Mouse (Mus musculus): ENCODE results near the gene Caml. TPM values are rescaled to one million over a fixed set of nuclear protein-coding genes. Genes with fewer than 3 reads are reported as not detected.
A peak's percentile ranks its signal among the peaks of the same experiment; 100 is the strongest.
"Not testable (repeated sequence)": the region's sequence is repeated elsewhere in the genome, so short reads cannot be mapped to it uniquely, and the experiment has no call there.

Caml gene
- polyA plus RNA-seq, 1 experiment from 2014 or later, result 111 TPM

DNA sequence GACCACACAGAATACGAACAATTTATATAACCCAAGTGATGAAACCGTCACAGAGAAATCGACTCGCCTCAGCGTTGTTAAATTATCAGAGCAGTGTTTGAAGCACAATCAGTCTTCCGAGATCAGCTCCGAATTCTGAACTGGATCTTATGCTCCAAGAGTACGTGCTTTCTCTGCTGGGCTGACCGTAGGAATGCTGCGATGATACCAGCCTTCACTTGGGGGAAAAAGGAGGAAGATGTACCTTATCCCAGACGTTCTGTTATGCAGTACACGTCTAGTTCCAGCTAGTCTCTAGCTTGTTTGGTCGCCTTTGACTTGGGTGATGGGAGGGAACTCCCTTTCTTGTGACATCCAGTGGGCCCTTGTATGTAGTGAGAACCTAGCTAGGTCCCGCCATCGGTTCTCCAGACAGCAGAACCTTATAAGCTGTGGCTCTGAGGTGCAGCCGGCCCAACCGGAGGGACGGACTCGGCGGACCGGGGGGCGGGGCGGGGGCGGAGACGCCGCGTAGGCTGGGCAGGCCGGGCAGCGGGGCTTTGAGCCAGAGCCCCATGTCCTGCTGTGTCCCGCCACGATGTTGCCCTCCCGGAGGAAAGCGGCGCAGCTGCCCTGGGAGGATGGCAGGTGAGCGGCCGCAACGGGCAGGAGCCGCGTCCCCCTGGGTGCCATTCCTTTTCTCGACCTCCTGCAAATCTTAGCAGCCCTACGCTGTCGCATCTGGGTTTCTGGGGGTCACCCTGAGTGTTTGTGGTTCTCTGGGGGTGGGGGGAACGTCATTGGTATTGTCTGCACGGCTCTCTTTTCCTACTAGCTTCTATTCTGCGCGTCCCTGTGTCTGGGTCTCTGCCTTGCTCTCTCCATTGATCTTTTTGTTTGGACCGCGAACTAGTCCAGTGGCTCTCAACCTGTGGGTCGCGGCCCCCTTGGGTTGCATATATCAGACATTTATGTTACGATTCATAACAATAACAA, 23.0 kb upstream of the Caml start, which contains the start of gene B4galt7:
TSS of gene B4galt7 (plus strand) at position 331 of the 975 bp plus-strand sequence.
- H3K4me1 ChIP-seq (replicated peaks), result peaks cover 28% of the 10 kb centered on the region
- peak within 1 kb of the TSS; percentile 89 for H3K9ac ChIP-seq
- peaks cover 55% of the 10 kb centered on the region for H3K36me3 ChIP-seq
- peak within 1 kb of the TSS; percentile 90 for H3K4me3 ChIP-seq
- no peaks in the 10 kb centered on the region for H3K9me3 ChIP-seq
- WGBS, result 8% methylated on average over 51 of the region's 51 CpGs
- peak within 1 kb of the TSS; percentile 89 for H3K27ac ChIP-seq (replicated peaks)
- H3K27me3 ChIP-seq, result no peaks in the 10 kb centered on the region
- peak; percentile 90 for ATAC-seq (ENCODE audit: low read depth)
- peak within 1 kb of the TSS; percentile 73 for H3K4me2 ChIP-seq

DNA sequence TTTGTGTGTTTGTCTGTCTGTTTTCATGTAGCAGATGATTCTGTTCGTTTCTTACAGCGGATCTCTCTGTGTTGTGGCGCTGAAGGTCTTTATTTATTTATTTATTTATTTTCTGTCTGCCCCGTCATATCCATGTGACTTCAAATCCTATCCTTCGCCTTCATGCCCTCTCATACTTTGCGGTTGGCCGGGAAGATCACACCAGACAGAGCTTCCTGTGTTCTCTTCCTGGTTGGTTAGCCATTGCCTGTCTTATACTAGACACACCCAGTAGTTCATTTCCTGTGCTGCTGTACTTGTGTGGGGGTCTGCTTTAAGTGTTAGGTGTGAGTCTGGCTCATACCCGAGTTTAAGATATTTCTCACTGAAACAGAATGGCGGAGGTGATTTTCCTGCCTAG, 22.1 kb upstream of the Caml start:
- peaks cover 51% of the 10 kb centered on the region for H3K36me3 ChIP-seq
- no peak for ATAC-seq (ENCODE audit: low read depth)
- H3K9ac ChIP-seq, result peak overlapping the region; percentile 89
- peak overlapping the region; percentile 89 for H3K27ac ChIP-seq (replicated peaks)
- peak overlapping the region; percentile 73 for H3K4me2 ChIP-seq
- peak overlapping the region; percentile 90 for H3K4me3 ChIP-seq
- H3K27me3 ChIP-seq, result no peaks in the 10 kb centered on the region
- H3K9me3 ChIP-seq, result no peaks in the 10 kb centered on the region
- H3K4me1 ChIP-seq (replicated peaks), result peaks cover 28% of the 10 kb centered on the region
- 20% methylated on average over 9 of the region's 9 CpGs for WGBS

DNA sequence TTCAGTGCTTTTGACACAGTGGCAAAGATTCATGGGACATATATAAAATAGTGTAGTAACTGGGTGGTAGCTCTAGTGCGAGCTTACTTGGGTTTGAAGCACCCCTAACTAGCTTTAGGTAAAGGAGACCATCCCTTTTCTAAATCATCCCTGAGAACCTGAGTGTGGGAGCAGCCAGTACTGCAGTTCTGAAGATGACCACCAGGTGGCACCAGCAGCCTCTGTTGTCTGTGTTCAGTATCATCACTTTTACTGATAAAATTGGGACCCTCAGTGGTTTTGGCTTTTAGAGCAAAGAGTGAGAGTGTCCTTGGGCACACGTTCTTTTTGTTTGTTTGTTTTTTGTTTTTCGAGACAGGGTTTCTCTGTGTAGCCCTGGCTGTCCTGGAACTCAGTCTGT, 21.2 kb upstream of the Caml start:
- ATAC-seq (ENCODE audit: low read depth), result no peak
- Histone ChIP-seq H3K9ac (no peak overlapping the region), H3K36me3 (peaks cover 49% of the 10 kb centered on the region), H3K9me3 (no peaks in the 10 kb centered on the region), H3K27me3 (no peaks in the 10 kb centered on the region), H3K4me3 (0 out of 2 replicates have a peak overlapping the region, but pooled peaks have one; percentile 90), H3K4me2 (peak overlapping the region; percentile 73), H3K4me1 (replicated peaks) (peaks cover 28% of the 10 kb centered on the region), H3K27ac (replicated peaks) (no peak overlapping the region)
- 16% methylated on average over 3 of the region's 3 CpGs for WGBS

DNA sequence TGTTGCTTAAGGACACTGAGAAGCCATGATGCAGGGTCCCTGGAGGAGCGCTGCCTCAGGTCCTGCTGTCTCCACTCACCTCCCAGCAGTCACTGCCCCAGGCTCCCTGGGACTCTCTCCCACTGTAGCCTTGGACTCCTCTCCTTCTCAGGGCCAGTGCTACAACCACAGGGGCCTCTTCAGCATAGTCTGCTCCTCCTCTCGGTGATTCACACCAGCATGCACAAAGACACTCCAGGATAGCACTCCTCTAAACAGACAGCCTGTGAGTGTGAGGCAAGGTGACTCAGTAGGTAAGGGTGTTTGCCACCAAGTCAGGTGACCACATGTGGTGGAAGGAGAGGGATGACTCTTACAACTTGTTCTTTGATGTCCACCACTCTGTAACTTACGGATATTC, 18.2 kb upstream of the Caml start:
- Histone ChIP-seq H3K36me3 (peaks cover 57% of the 10 kb centered on the region), H3K9me3 (no peaks in the 10 kb centered on the region), H3K4me2 (no peak overlapping the region), H3K27ac (replicated peaks) (no peak overlapping the region), H3K4me1 (replicated peaks) (peaks cover 23% of the 10 kb centered on the region), H3K9ac (no peak overlapping the region), H3K27me3 (no peaks in the 10 kb centered on the region), H3K4me3 (no peak overlapping the region)
- WGBS, result 95% methylated on average over 3 of the region's 3 CpGs
- ATAC-seq (ENCODE audit: low read depth), result no peak

GRCm38 (mm10) chr13:55606899-55607623, 15.7 kb upstream of the Caml start:
- Histone ChIP-seq H3K9ac (no peak overlapping the region), H3K4me2 (no peak overlapping the region), H3K27ac (replicated peaks) (no peak overlapping the region), H3K4me3 (no peak overlapping the region), H3K36me3 (peaks cover 77% of the 10 kb centered on the region), H3K9me3 (no peaks in the 10 kb centered on the region), H3K4me1 (replicated peaks) (peaks cover 5% of the 10 kb centered on the region), H3K27me3 (no peaks in the 10 kb centered on the region)
- WGBS, result 84% methylated on average over 10 of the region's 10 CpGs
- no peak for ATAC-seq (ENCODE audit: low read depth)

DNA sequence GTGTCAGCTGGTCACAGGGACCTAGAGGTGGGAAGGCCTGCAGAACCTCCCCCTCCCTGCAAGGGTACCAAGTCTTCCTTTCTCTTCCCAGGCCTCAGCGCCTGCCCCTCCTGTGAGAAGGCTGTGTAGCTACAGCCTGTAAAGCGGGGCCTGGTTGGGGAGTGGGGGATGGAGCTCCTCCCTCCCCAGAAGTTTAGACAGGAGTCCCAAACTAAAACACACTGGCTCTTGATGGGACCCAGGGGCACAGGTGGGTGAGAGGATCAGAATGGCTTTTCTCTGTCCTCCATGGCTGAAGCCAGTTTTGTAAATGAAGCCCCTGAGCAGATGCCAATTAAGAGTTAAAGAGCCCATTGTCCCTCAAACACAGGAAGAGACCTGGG, 15.2 kb upstream of the Caml start:
- H3K9me3 ChIP-seq, result no peaks in the 10 kb centered on the region
- no peaks in the 10 kb centered on the region for H3K4me1 ChIP-seq (replicated peaks)
- WGBS, result 70% methylated on average over 2 of the region's 2 CpGs
- H3K9ac ChIP-seq, result no peak overlapping the region
- H3K27ac ChIP-seq (replicated peaks), result no peak overlapping the region
- no peak overlapping the region for H3K4me2 ChIP-seq
- H3K4me3 ChIP-seq, result no peak overlapping the region
- peaks cover 77% of the 10 kb centered on the region for H3K36me3 ChIP-seq
- no peaks in the 10 kb centered on the region for H3K27me3 ChIP-seq
- ATAC-seq (ENCODE audit: low read depth), result no peak

GRCm38 (mm10) chr13:55611996-55612395, 10.8 kb upstream of the Caml start:
- Histone ChIP-seq H3K27ac (replicated peaks) (no peak overlapping the region), H3K9me3 (no peaks in the 10 kb centered on the region), H3K4me2 (no peak overlapping the region), H3K27me3 (no peaks in the 10 kb centered on the region), H3K4me3 (no peak overlapping the region), H3K4me1 (replicated peaks) (no peaks in the 10 kb centered on the region), H3K9ac (no peak overlapping the region), H3K36me3 (peaks cover 58% of the 10 kb centered on the region)
- no peak for ATAC-seq (ENCODE audit: low read depth)
- 88% methylated on average over 7 of the region's 7 CpGs for WGBS

GRCm38 (mm10) chr13:55613471-55613870, 9.3 kb upstream of the Caml start:
- H3K4me3 ChIP-seq, result no peak overlapping the region
- 42% methylated on average over 5 of the region's 5 CpGs for WGBS

DNA sequence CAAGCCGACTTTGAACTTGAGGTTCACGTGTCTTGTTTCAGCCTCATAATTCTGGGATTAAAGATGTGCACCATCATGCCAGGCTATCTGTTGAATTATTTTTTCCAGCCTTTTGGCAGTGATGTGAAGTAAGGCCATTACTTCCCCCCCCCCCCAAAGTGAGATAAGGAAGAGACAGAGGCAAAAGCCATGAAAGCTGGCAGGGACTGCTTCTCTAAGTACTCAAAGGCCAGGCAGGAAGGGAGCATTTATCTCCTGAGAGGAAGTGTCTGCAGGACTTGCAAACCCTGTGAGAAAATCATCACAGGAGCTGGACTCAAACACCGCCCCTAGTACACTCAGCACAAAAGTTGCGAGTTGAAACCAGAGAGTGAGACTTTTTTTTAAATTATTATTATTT, 3.5 kb upstream of the Caml start:
- Histone ChIP-seq H3K27ac (replicated peaks) (no peak overlapping the region), H3K9ac (no peak overlapping the region), H3K27me3 (no peaks in the 10 kb centered on the region), H3K9me3 (no peaks in the 10 kb centered on the region), H3K36me3 (peaks cover 9% of the 10 kb centered on the region), H3K4me2 (no peak overlapping the region), H3K4me1 (replicated peaks) (peaks cover 16% of the 10 kb centered on the region), H3K4me3 (no peak overlapping the region)
- 95% methylated on average over 4 of the region's 4 CpGs for WGBS
- ATAC-seq (ENCODE audit: low read depth), result no peak

More at GRCm38 (mm10) chr13:55613471-55613870, 9.3 kb upstream of the Caml start:
- Histone ChIP-seq H3K4me2 (no peak overlapping the region), H3K9ac (no peak overlapping the region), H3K27ac (replicated peaks) (no peak overlapping the region), H3K9me3 (no peaks in the 10 kb centered on the region), H3K27me3 (no peaks in the 10 kb centered on the region), H3K4me1 (replicated peaks) (no peaks in the 10 kb centered on the region), H3K36me3 (peaks cover 44% of the 10 kb centered on the region)
- ATAC-seq (ENCODE audit: low read depth), result no peak

- Histone ChIP-seq H3K27ac (replicated peaks) (no peak overlapping the region), H3K27me3 (no peaks in the 10 kb centered on the region), H3K36me3 (peaks cover 2% of the 10 kb centered on the region; the same call in 1 of the 2 replicates), H3K4me3 (no peak overlapping the region), H3K9ac (no peak overlapping the region), H3K4me1 (replicated peaks) (peaks cover 26% of the 10 kb centered on the region), H3K9me3 (no peaks in the 10 kb centered on the region), H3K4me2 (no peak overlapping the region)
- ATAC-seq (ENCODE audit: low read depth), result no peak
- WGBS, result 82% methylated on average over 2 of the region's 2 CpGs
Observed at GRCm38 (mm10) chr13:55620275-55620674, 2.5 kb upstream of the Caml start.

DNA sequence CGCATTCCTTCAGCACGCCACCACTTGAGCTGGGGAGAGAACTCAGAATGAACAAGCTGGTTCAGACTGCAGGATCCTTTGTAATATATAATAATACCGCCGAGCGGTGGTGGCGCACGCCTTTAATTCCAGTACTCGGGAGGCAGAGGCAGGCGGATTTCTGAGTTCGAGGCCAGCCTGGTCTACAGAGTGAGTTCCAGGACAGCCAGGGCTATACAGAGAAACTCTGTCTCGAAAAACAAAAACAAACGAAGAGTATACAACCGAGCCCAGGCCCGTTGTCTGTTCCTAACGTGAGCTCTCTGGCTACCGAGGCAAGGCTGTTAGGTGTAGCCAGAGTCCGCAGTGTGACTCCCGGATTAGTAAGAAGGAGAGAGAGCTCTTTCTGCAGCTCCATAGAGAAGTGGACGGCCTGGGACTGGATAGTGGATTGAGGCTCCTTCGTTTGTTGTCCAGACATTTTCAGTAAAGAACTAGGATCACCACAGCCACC, 603 bp upstream of the Caml start:
- H3K4me2 ChIP-seq, result peak overlapping the region; percentile 77
- peak overlapping the region; percentile 90 for H3K9ac ChIP-seq
- 28% methylated on average over 20 of the region's 20 CpGs for WGBS
- H3K9me3 ChIP-seq; ATAC-seq (ENCODE audit: low read depth); H3K27me3 ChIP-seq: not testable (repeated sequence)
- H3K4me1 ChIP-seq (replicated peaks), result peaks cover 42% of the 10 kb centered on the region
- peak overlapping the region; percentile 89 for H3K4me3 ChIP-seq
- H3K36me3 ChIP-seq, result peaks cover 17% of the 10 kb centered on the region
- peak overlapping the region; percentile 96 for H3K27ac ChIP-seq (replicated peaks)

GRCm38 (mm10) chr13:55634639-55635127, 11.9 kb downstream of the Caml start, which contains the start of gene Ddx46:
TSS of gene Ddx46 (plus strand) at chr13:55635027.
- no peaks in the 10 kb centered on the region for H3K9me3 ChIP-seq
- peak within 1 kb of the TSS; percentile 94 for H3K9ac ChIP-seq
- peaks cover 25% of the 10 kb centered on the region for H3K4me1 ChIP-seq (replicated peaks)
- H3K36me3 ChIP-seq, result peaks cover 55% of the 10 kb centered on the region
- peak; percentile 92 for ATAC-seq (ENCODE audit: low read depth)
- no peaks in the 10 kb centered on the region for H3K27me3 ChIP-seq
- WGBS, result 8% methylated on average over 30 of the region's 30 CpGs
- peak within 1 kb of the TSS; percentile 97 for H3K4me3 ChIP-seq
- H3K4me2 ChIP-seq, result peak within 1 kb of the TSS; percentile 93
- H3K27ac ChIP-seq (replicated peaks), result peak within 1 kb of the TSS; percentile 72

Measured in neural tube, embryonic 13.5 days (tissue).